21 mouse cellular contexts compared by ENCODE assay signal in genomic region chr13:41554401-41554800, GRCm38 (mm10).
"Had no signal": no experiment of that assay in that cellular context is flagged by ENCODE, and none has a peak within 500 bp of the region (broad histone marks: within the 10 kb centered on the region; RNA-seq: fewer than 3 reads in every experiment).

No protein-coding gene starts in this region.

- H3K4me1 ChIP-seq: kidney, embryonic 15.5 days; liver, embryonic 13.5 days; midbrain, embryonic 13.5 days; stomach, embryonic 15.5 days had no signal

- H3K36me3 ChIP-seq: kidney, embryonic 15.5 days; liver, embryonic 13.5 days; midbrain, embryonic 10.5 days; midbrain, embryonic 13.5 days; stomach, embryonic 15.5 days had no signal

- H3K4me3 ChIP-seq: kidney, embryonic 15.5 days; left cerebral cortex, adult 2 months; liver, embryonic 13.5 days; megakaryocyte, embryonic 14.5 days; midbrain, embryonic 10.5 days; midbrain, embryonic 13.5 days; myocyte; stomach, embryonic 15.5 days had no signal

- H3K4me2 ChIP-seq: kidney, embryonic 15.5 days; liver, embryonic 13.5 days; midbrain, embryonic 13.5 days; stomach, embryonic 15.5 days had no signal

- DNase-seq: kidney, adult 8-10 months; kidney, postnatal 10 days; kidney, postnatal 36 days; layer of hippocampus, postnatal 36 days; liver, embryonic 13.5 days; lung, adult 2 months; lung, postnatal 14 days; right cerebral cortex, adult 18-20 months; right cerebral cortex, postnatal 14 days; right cerebral cortex, postnatal 4 days; spleen, adult 18-20 months; thymus, postnatal 25 days had no signal

- H3K9me3 ChIP-seq: kidney, embryonic 15.5 days; liver, embryonic 13.5 days; megakaryocyte, embryonic 14.5 days; midbrain, embryonic 10.5 days; midbrain, embryonic 13.5 days; stomach, embryonic 15.5 days had no signal

- ATAC-seq: midbrain, embryonic 13.5 days; midbrain, embryonic 16.5 days had no signal

- H3K9ac ChIP-seq: kidney, embryonic 15.5 days; liver, embryonic 13.5 days; midbrain, embryonic 13.5 days; stomach, embryonic 15.5 days had no signal

- H3K27ac ChIP-seq: kidney, embryonic 15.5 days; left cerebral cortex, adult 2 months; liver, embryonic 13.5 days; macrophage; midbrain, embryonic 10.5 days; midbrain, embryonic 13.5 days; stomach, embryonic 15.5 days had no signal

- H3K27me3 ChIP-seq: kidney, embryonic 15.5 days; liver, embryonic 13.5 days; stomach, embryonic 15.5 days had no signal
